Mouse (Mus musculus) liver, postnatal 0 days (tissue): Measurements from ENCODE around the gene Ces4a. TPM values are rescaled to one million over a fixed set of nuclear protein-coding genes. Genes with fewer than 3 reads are reported as not detected.
A peak's percentile ranks its signal among the peaks of the same experiment; 100 is the strongest.
"Not testable (repeated sequence)": the region's sequence is repeated elsewhere in the genome, so short reads cannot be mapped to it uniquely, and the experiment has no call there.

Experiments
- ATAC-seq: fragments of 200-750 bp; cut with Nextera tagmentation; 2 replicates; pipeline ENCODE4 v1.8.0; 2017; ENCODE audit warnings: mild to moderate bottlenecking, moderate library complexity
- DNase-seq: peaks from one replicate; pipeline ENCODE4 v3.0.0-alpha.2; 2016
- H3K27ac ChIP-seq: fragments of 300-500 bp; sonication (generic); 2 replicates; pipeline ENCODE4 v1.5.1; 2014; ENCODE audit warnings: antibody characterized with exemption, moderate library complexity, mild to moderate bottlenecking, low read depth
- H3K27me3 ChIP-seq: fragments of 300-500 bp; sonication (generic); 2 replicates; pipeline ENCODE4 v1.6.1; 2014; ENCODE audit warnings: low read length, control low read depth, mixed read lengths; ENCODE audit not compliant: insufficient read depth
- H3K36me3 ChIP-seq: fragments of 300-500 bp; sonication (generic); replicated peaks from 2 replicates; pipeline ENCODE4 v1.6.1; 2014; ENCODE audit warnings: mild to moderate bottlenecking, control low read depth, low read length, moderate library complexity, mixed read lengths; ENCODE audit not compliant: insufficient read depth
- H3K4me1 ChIP-seq: fragments of 300-500 bp; sonication (generic); 2 replicates; pipeline ENCODE4 v1.6.1; 2014; ENCODE audit warnings: antibody characterized with exemption, mild to moderate bottlenecking, control low read depth; ENCODE audit not compliant: insufficient read depth
- H3K4me2 ChIP-seq: fragments of 300-500 bp; sonication (generic); 2 replicates; pipeline ENCODE4 v1.6.1; 2014; ENCODE audit warnings: low read depth, mild to moderate bottlenecking, low read length, moderate library complexity, mixed read lengths
- H3K4me3 ChIP-seq: fragments of 300-500 bp; sonication (generic); 2 replicates; pipeline ENCODE4 v1.5.1; 2014; ENCODE audit warnings: low read depth, low read length
- H3K9ac ChIP-seq: fragments of 300-500 bp; sonication (generic); replicated peaks from 2 replicates; pipeline ENCODE4 v1.6.1; 2014; ENCODE audit warnings: mild to moderate bottlenecking, moderate library complexity
- H3K9me3 ChIP-seq: fragments of 300-500 bp; sonication (generic); 2 replicates; pipeline ENCODE4 v1.6.1; 2016; ENCODE audit warnings: mild to moderate bottlenecking, control low read depth, low read length, mixed read lengths
- CTCF ChIP-seq: sonication (generic); IDR thresholded peaks from 2 replicates; pipeline ENCODE4 v1.5.1; 2016; ENCODE audit warnings: antibody characterized with exemption, low read depth
- EP300 ChIP-seq: IDR thresholded peaks from 2 replicates; pipeline ENCODE4 v1.6.1; 2016; ENCODE audit warnings: antibody characterized with exemption, low read depth, mild to moderate bottlenecking
- WGBS: fragments of 180-500 bp; shearing (Covaris S2); extraction: QIAGEN DNeasy Blood & Tissue Kit; methylation state at CpG from one replicate; pipeline ENCODE4 v1.1.7; 2014; ENCODE audit not compliant: insufficient replicate concordance; 5-methylcytosine and 5-hydroxymethylcytosine counted together
- polyA plus RNA-seq: library from polyadenylated mRNA; unstranded; fragments of >200 nt; fragmentation: Nextera tagmentation; extraction: Ambion mirVana; gene quantifications from 2 replicates; pipeline ENCODE4 v1.2.1, GENCODE M21; 2015

The Ces4a gene
- polyA plus RNA-seq, 1 experiment from 2014 or later: 0.07 TPM

GRCm38 (mm10) chr8:105172003-105172362 is 40.4 kb downstream of the Ces4a start:
- Histone ChIP-seq H3K27ac (peak overlapping the region; percentile 97), H3K4me2 (peak overlapping the region; percentile 85), H3K9me3 (no peaks in the 10 kb centered on the region), H3K9ac (peak overlapping the region; percentile 89), H3K27me3 (no peaks in the 10 kb centered on the region), H3K4me1 (peaks cover 2% of the 10 kb centered on the region; the same call in 1 of the 2 replicates), H3K4me3 (peak overlapping the region; percentile 89), H3K36me3 (0 out of 2 replicates have a peak, but pooled peaks cover 2% of the 10 kb centered on the region)
- no peak for TF ChIP-seq EP300
- no peak for TF ChIP-seq CTCF
- 12% methylated on average over 6 of the region's 6 CpGs for WGBS
- ATAC-seq (no peak), DNase-seq (no peak)

GRCm38 (mm10) chr8:105175287-105175686 is 43.7 kb downstream of the Ces4a start:
- not testable (repeated sequence) for H3K4me3 ChIP-seq

GRCm38 (mm10) chr8:105178211-105178800 is 46.7 kb downstream of the Ces4a start:
- no peaks in the 10 kb centered on the region for H3K27me3 ChIP-seq
- H3K27ac ChIP-seq: no peak overlapping the region
- no peak overlapping the region for H3K4me3 ChIP-seq
- H3K9me3 ChIP-seq: no peaks in the 10 kb centered on the region
- no peak for ATAC-seq
- no peak overlapping the region for H3K9ac ChIP-seq
- H3K4me1 ChIP-seq: no peaks in the 10 kb centered on the region
- 78% methylated on average over 6 of the region's 6 CpGs for WGBS
- no peak for DNase-seq
- peaks cover 14% of the 10 kb centered on the region; the same call in 1 of the 2 replicates for H3K36me3 ChIP-seq
- TF ChIP-seq CTCF: no peak
- TF ChIP-seq EP300: no peak
- no peak overlapping the region for H3K4me2 ChIP-seq

More at GRCm38 (mm10) chr8:105175287-105175686, 43.7 kb downstream of the Ces4a start:
- H3K27me3 ChIP-seq, H3K9me3 ChIP-seq, H3K4me1 ChIP-seq, H3K4me2 ChIP-seq, H3K27ac ChIP-seq, ATAC-seq, H3K9ac ChIP-seq, H3K36me3 ChIP-seq, DNase-seq: not testable (repeated sequence)
- 89% methylated on average over 3 of the region's 3 CpGs for WGBS

- Histone ChIP-seq H3K9ac (no peak overlapping the region), H3K4me2 (no peak overlapping the region), H3K4me3 (no peak overlapping the region), H3K27me3 (no peaks in the 10 kb centered on the region), H3K36me3 (peaks cover 18% of the 10 kb centered on the region), H3K27ac (no peak overlapping the region), H3K4me1 (no peaks in the 10 kb centered on the region), H3K9me3 (no peaks in the 10 kb centered on the region)
- no peak for ATAC-seq
- WGBS: 80% methylated on average over 1 of the region's 1 CpGs
- TF ChIP-seq CTCF (no peak), EP300 (no peak)
- DNase-seq: no peak
Observed at GRCm38 (mm10) chr8:105182201-105182600, 50.6 kb downstream of the Ces4a start.

GRCm38 (mm10) chr8:105186467-105187005 is 54.9 kb downstream of the Ces4a start:
- Histone ChIP-seq H3K9ac (no peak overlapping the region), H3K36me3 (peaks cover 13% of the 10 kb centered on the region), H3K27me3 (no peaks in the 10 kb centered on the region), H3K27ac (no peak overlapping the region), H3K9me3 (no peaks in the 10 kb centered on the region), H3K4me2 (no peak overlapping the region), H3K4me1 (peaks cover 3% of the 10 kb centered on the region; the same call in 1 of the 2 replicates), H3K4me3 (no peak overlapping the region)
- TF ChIP-seq EP300 (no peak), CTCF (no peak)
- 74% methylated on average over 1 of the region's 1 CpGs for WGBS
- no peak for ATAC-seq
- no peak for DNase-seq

GRCm38 (mm10) chr8:105192182-105192581 is 60.6 kb downstream of the Ces4a start:
- Histone ChIP-seq H3K27ac (no peak overlapping the region), H3K4me2 (no peak overlapping the region), H3K4me3 (no peak overlapping the region), H3K27me3 (no peaks in the 10 kb centered on the region), H3K36me3 (peaks cover 35% of the 10 kb centered on the region), H3K4me1 (peaks cover 3% of the 10 kb centered on the region; the same call in 1 of the 2 replicates), H3K9ac (no peak overlapping the region), H3K9me3 (no peaks in the 10 kb centered on the region)
- no peak for ATAC-seq
- no peak for DNase-seq
- TF ChIP-seq CTCF (no peak), EP300 (no peak)
- 87% methylated on average over 5 of the region's 5 CpGs for WGBS

Other genes with a start within 250 kb of the Ces4a start
- gene Ces2e, start 205.5 kb upstream of the Ces4a start, polyA plus RNA-seq: 13.5 and 14.6 TPM in 2 replicates
- not detected in 2 replicates for gene Ces2f, start 184.4 kb upstream of the Ces4a start, polyA plus RNA-seq
- gene Ces2g, start 170.1 kb upstream of the Ces4a start, polyA plus RNA-seq: 12.0 and 13.1 TPM in 2 replicates
- gene Ces2h, start 130.9 kb upstream of the Ces4a start, polyA plus RNA-seq: not detected in 2 replicates
- 97.8 and 102 TPM in 2 replicates for gene Ces3a, start 83.2 kb upstream of the Ces4a start, polyA plus RNA-seq
- 0.11 and 0.21 TPM in 2 replicates for gene Ces3b, start 48.0 kb upstream of the Ces4a start, polyA plus RNA-seq
- 10.6 and 10.7 TPM in 2 replicates for gene Cbfb, start 38.9 kb downstream of the Ces4a start, polyA plus RNA-seq
- 24.2 and 30.9 TPM in 2 replicates for gene D230025D16Rik, start 93.3 kb downstream of the Ces4a start, polyA plus RNA-seq
- gene B3gnt9, start 123.4 kb downstream of the Ces4a start, polyA plus RNA-seq: 1.6 and 2.0 TPM in 2 replicates
- 14.3 and 15.1 TPM in 2 replicates for gene Tradd, start 132.8 kb downstream of the Ces4a start, polyA plus RNA-seq
- 0.95 and 1.2 TPM in 2 replicates for gene Fbxl8, start 132.8 kb downstream of the Ces4a start, polyA plus RNA-seq
- not detected in 2 replicates for gene Hsf4, start 138.0 kb downstream of the Ces4a start, polyA plus RNA-seq
- gene Nol3, start 144.3 kb downstream of the Ces4a start, polyA plus RNA-seq: 0.05 and 0.24 TPM in 2 replicates
- 0.38 and 0.65 TPM in 2 replicates for gene 4931428F04Rik, start 158.1 kb downstream of the Ces4a start, polyA plus RNA-seq
- gene Exoc3l, start 164.3 kb downstream of the Ces4a start, polyA plus RNA-seq: 6.6 and 7.1 TPM in 2 replicates
- gene E2f4, start 165.9 kb downstream of the Ces4a start, polyA plus RNA-seq: 62.9 and 65.7 TPM in 2 replicates
- 7.8 TPM in 2 replicates for gene Elmo3, start 173.8 kb downstream of the Ces4a start, polyA plus RNA-seq
- 7.7 and 7.8 TPM in 2 replicates for gene Lrrc29, start 194.5 kb downstream of the Ces4a start, polyA plus RNA-seq
- 75.2 and 75.4 TPM in 2 replicates for gene Tmem208, start 194.6 kb downstream of the Ces4a start, polyA plus RNA-seq
- 0.70 and 0.82 TPM in 2 replicates for gene Fhod1, start 216.2 kb downstream of the Ces4a start, polyA plus RNA-seq
- 0.09 and 0.16 TPM in 2 replicates for gene Slc9a5, start 217.0 kb downstream of the Ces4a start, polyA plus RNA-seq
- not detected in 2 replicates for gene Plekhg4, start 241.5 kb downstream of the Ces4a start, polyA plus RNA-seq